12 mouse cellular contexts compared by ENCODE assay signal in the genomic region with DNA sequence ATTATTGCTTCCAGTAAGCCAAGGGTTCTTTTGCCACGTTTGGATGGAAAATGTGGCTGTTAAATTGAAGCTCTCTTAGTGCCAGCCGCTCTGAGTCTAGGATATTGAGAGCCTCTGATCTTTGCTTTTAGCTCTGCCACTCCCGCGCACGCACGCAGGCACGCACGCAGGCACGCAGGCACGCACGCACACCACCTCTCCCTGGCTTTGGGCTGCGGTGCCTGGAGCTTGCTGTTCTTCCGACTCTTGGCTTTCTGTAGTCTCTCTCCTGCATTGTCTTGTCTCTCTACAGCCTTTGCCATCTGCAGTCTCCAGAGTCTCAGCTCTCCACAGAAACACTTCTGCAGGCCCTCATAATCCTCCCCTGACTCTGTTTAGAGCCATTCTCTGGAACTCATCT.
DNase-seq lines count a peak whose midpoint lies in the region; ATAC-seq lines count a peak whose summit lies in the region.
"Had no signal": no experiment of that assay in that cellular context is flagged by ENCODE, and none has a peak within 500 bp of the region (broad histone marks: within the 10 kb centered on the region; RNA-seq: fewer than 3 reads in every experiment).

No protein-coding gene starts in this region.

- H3K4me2 ChIP-seq in heart, embryonic 16.5 days (ENCODE audit: low read depth, low read length): peak overlapping the region; percentile 19; the same call in 1 of the 2 replicates
- no peak overlapping the region for H3K4me2 ChIP-seq in kidney, embryonic 14.5 days (replicated peaks; ENCODE audit: low read depth, low read length)
- H3K4me2 ChIP-seq: heart, embryonic 11.5 days had no signal

- intact Hi-C loops in heart, postnatal 14 days (cut with DNase I): no loop called here

- no peak for ATAC-seq in heart, embryonic 16.5 days (replicated peaks; ENCODE audit: extremely low read depth, insufficient read depth, low FRiP score)
- ATAC-seq in megakaryocyte progenitor cell, adult 5-6 weeks (replicated peaks; ENCODE audit: poor library complexity): no peak
- ATAC-seq in kidney, embryonic 14.5 days (ENCODE audit: low FRiP score, low TSS enrichment): no peak

- H3K9me3 ChIP-seq in heart, embryonic 16.5 days (replicated peaks; ENCODE audit: control insufficient read depth, low read length): no peaks in the 10 kb centered on the region
- H3K9me3 ChIP-seq in limb, embryonic 10.5 days (replicated peaks): no peaks in the 10 kb centered on the region
- H3K9me3 ChIP-seq in kidney, embryonic 14.5 days (ENCODE audit: control insufficient read depth, low read length): no peaks in the 10 kb centered on the region
- H3K9me3 ChIP-seq: forebrain, embryonic 10.5 days had no signal

- H3K4me1 ChIP-seq in heart, embryonic 16.5 days (ENCODE audit: control insufficient read depth, insufficient read depth, low read length): 0 out of 2 replicates have a peak, but pooled peaks cover 2% of the 10 kb centered on the region
- H3K4me1 ChIP-seq in limb, embryonic 10.5 days: peaks cover 34% of the 10 kb centered on the region
- 0 out of 2 replicates have a peak, but pooled peaks cover 3% of the 10 kb centered on the region for H3K4me1 ChIP-seq in kidney, embryonic 14.5 days (ENCODE audit: control insufficient read depth, insufficient read depth, low read length)

- H3K27me3 ChIP-seq in heart, embryonic 16.5 days (ENCODE audit: control insufficient read depth, insufficient read depth, low read length): no peaks in the 10 kb centered on the region
- no peaks in the 10 kb centered on the region for H3K27me3 ChIP-seq in limb, embryonic 10.5 days (ENCODE audit: low read depth, poor library complexity, severe bottlenecking)
- H3K27me3 ChIP-seq in kidney, embryonic 14.5 days (ENCODE audit: control insufficient read depth, insufficient read depth, low read length): no peaks in the 10 kb centered on the region

- no peaks in the 10 kb centered on the region for H3K36me3 ChIP-seq in heart, embryonic 16.5 days (ENCODE audit: control insufficient read depth, insufficient read depth)
- no peaks in the 10 kb centered on the region for H3K36me3 ChIP-seq in limb, embryonic 10.5 days
- H3K36me3 ChIP-seq in kidney, embryonic 14.5 days (ENCODE audit: control insufficient read depth, insufficient read depth, low read length): no peaks in the 10 kb centered on the region
- H3K36me3 ChIP-seq: forebrain, embryonic 10.5 days had no signal

- H3K9ac ChIP-seq in heart, embryonic 16.5 days (ENCODE audit: low read length): no peak overlapping the region
- H3K9ac ChIP-seq in kidney, embryonic 14.5 days (ENCODE audit: low read depth, low read length): no peak overlapping the region

- H3K27ac ChIP-seq in heart, embryonic 16.5 days (ENCODE audit: low read length): no peak overlapping the region
- H3K27ac ChIP-seq in limb, embryonic 10.5 days: peak overlapping the region; percentile 69
- no peak overlapping the region for H3K27ac ChIP-seq in kidney, embryonic 14.5 days (ENCODE audit: low read depth, low read length)
- H3K27ac ChIP-seq: forebrain, embryonic 10.5 days had no signal

- no peak overlapping the region for H3K4me3 ChIP-seq in heart, embryonic 16.5 days (ENCODE audit: low read length)
- H3K4me3 ChIP-seq in limb, embryonic 10.5 days: peak overlapping the region; percentile 26; the same call in 1 of the 2 replicates
- H3K4me3 ChIP-seq in kidney, embryonic 14.5 days (ENCODE audit: low read length): no peak overlapping the region
- H3K4me3 ChIP-seq: forebrain, embryonic 10.5 days had no signal

- no peak for DNase-seq in heart, postnatal 14 days
- peak; percentile 52 for DNase-seq in right cerebral cortex, postnatal 25 days
- DNase-seq in right cerebral cortex, adult 2 months (ENCODE audit: low spot score in 2 of 2): no peak
- DNase-seq in limb, embryonic 10.5 days (ENCODE audit: low spot score): peak; percentile 46
- peak; percentile 60 for DNase-seq in testis, postnatal 10 days (ENCODE audit: low spot score)
- DNase-seq: left cerebral cortex, postnatal 4 days; thymus, adult 18-20 months had no signal

- 68% methylated on average over 13 of the region's 13 CpGs for WGBS in heart, embryonic 16.5 days
- 69% methylated on average over 13 of the region's 13 CpGs for WGBS in limb, embryonic 10.5 days
- 67% methylated on average over 13 of the region's 13 CpGs for WGBS in kidney, embryonic 14.5 days

Comparison
In these comparisons a context has a peak if more than half of its experiments do, and no peak if none do; other contexts are left out.
1. DNase-seq: peak in right cerebral cortex, postnatal 25 days (single experiment), limb, embryonic 10.5 days (single experiment) and testis, postnatal 10 days (single experiment); none in heart, postnatal 14 days (0 of 2) and right cerebral cortex, adult 2 months (0 of 2).